Mouse (Mus musculus) heart, embryonic 14.5 days (tissue): ENCODE data around the gene Tbc1d19. TPM values are rescaled to one million over a fixed set of nuclear protein-coding genes. Genes with fewer than 3 reads are reported as not detected.
A peak's percentile ranks its signal among the peaks of the same experiment; 100 is the strongest.

Source experiments
- ATAC-seq: fragments of 200-750 bp; cut with Nextera tagmentation; 2 replicates; pipeline ENCODE4 v1.8.0; 2017; ENCODE audit warnings: low read depth, moderate TSS enrichment; ENCODE audit not compliant: insufficient number of reproducible peaks, insufficient read depth, low FRiP score
- H3K27ac ChIP-seq, 2 experiments: fragments of 200-500 bp in 1 of 2; fragments of 300-500 bp in 1 of 2; sonication (generic) in 1 of 2; replicated peaks in 1 of 2; 2 replicates each; pipeline ENCODE4 v1.5.1; 2012 to 2014; ENCODE audit warnings: low read depth in 2 of 2, low read length in 2 of 2, control low read depth in 1 of 2, mild to moderate bottlenecking in 1 of 2, mixed read lengths in 1 of 2; ENCODE audit not compliant: control insufficient read depth in 1 of 2, insufficient read depth in 1 of 2
- H3K27me3 ChIP-seq: fragments of 300-500 bp; sonication (generic); 2 replicates; pipeline ENCODE4 v1.6.1; 2014; ENCODE audit warnings: mild to moderate bottlenecking, low read length, control low read depth; ENCODE audit not compliant: control insufficient read depth, insufficient read depth
- H3K36me3 ChIP-seq: fragments of 300-500 bp; sonication (generic); 2 replicates; pipeline ENCODE4 v1.6.1; 2014; ENCODE audit warnings: mild to moderate bottlenecking, control low read depth, low read length, mixed read lengths; ENCODE audit not compliant: control insufficient read depth, insufficient read depth
- H3K4me1 ChIP-seq, 2 experiments: fragments of 200-500 bp in 1 of 2; fragments of 300-500 bp in 1 of 2; sonication (generic) in 1 of 2; 2 replicates each; pipeline ENCODE4 v1.6.1; 2012 to 2014; ENCODE audit warnings: low read length in 2 of 2, control low read depth in 1 of 2, mixed read lengths in 1 of 2; ENCODE audit not compliant: control insufficient read depth in 2 of 2, insufficient read depth in 2 of 2
- H3K4me2 ChIP-seq: fragments of 300-500 bp; sonication (generic); 2 replicates; pipeline ENCODE4 v1.6.1; 2014; ENCODE audit warnings: mild to moderate bottlenecking, low read length
- H3K4me3 ChIP-seq, 2 experiments: fragments of 200-500 bp in 1 of 2; fragments of 300-500 bp in 1 of 2; sonication (generic) in 1 of 2; 2 replicates each; pipeline ENCODE4 v1.5.1; 2012 to 2014; ENCODE audit warnings: low read length in 2 of 2, mild to moderate bottlenecking in 2 of 2, control low read depth in 1 of 2, low read depth in 1 of 2, moderate library complexity in 1 of 2; ENCODE audit not compliant: control insufficient read depth in 1 of 2, insufficient read depth in 1 of 2
- H3K9ac ChIP-seq: fragments of 300-500 bp; sonication (generic); 2 replicates; pipeline ENCODE4 v1.6.1; 2014; ENCODE audit warnings: mild to moderate bottlenecking, low read length
- H3K9me3 ChIP-seq: fragments of 300-500 bp; sonication (generic); 2 replicates; pipeline ENCODE4 v1.6.1; 2016; ENCODE audit warnings: low read length, control low read depth; ENCODE audit not compliant: control insufficient read depth
- WGBS: fragments of 180-500 bp; shearing (Covaris S2); extraction: QIAGEN DNeasy Blood & Tissue Kit; methylation state at CpG from one replicate; pipeline ENCODE4 v1.1.7; 2014; 5-methylcytosine and 5-hydroxymethylcytosine counted together
- polyA plus RNA-seq: library from polyadenylated mRNA; unstranded; fragments of >200 nt; fragmentation: Nextera tagmentation; extraction: Ambion mirVana; gene quantifications from 2 replicates; pipeline ENCODE4 v1.2.1, GENCODE M21; 2014

The Tbc1d19 gene
- polyA plus RNA-seq = 29.4 and 36.2 TPM in 2 replicates

DNA sequence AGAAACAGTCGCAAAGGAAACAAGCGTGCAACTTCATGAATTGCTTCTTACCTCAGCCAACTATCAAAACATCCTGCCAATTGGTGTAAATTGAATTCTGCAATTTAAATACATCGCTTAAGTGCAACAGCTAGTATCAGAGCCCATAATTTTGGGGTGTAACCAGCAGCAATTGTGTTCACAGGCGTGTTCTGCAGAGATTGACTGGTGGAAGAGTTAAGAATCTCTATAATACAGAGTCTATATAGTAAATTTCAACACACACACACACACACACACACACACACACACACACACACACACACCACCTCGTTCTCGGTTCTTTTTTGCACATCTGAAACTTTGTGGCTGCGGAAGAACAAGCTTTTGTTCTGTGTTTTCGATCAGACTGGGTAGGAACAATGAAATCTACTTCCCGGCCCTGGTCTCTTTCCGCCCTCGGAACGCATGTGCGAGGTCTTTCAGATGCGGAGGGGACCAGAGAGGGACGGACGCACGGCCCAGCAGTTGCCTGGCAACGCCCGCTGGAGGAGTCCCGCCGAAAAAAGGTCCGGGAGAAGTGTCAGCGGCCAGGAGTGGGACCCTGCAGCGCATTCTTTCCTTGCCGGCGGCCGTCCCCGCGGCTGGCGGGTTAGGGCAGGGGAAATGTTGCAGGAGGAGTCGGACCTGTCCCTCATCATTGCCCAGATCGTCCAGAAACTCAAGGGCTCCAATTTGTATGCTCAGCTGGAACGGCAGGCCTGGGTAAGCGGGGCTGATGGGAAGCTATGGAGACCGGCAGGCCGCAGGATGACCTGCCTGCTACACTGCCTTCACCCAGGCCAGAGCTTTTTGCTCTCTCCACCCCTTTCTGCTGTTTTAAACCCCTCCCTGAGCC lies at the start of gene Tbc1d19:
Tbc1d19 (plus strand) TSS at position 492 of the 877 bp plus-strand sequence.
- Histone ChIP-seq H3K27ac (peak within 1 kb of the TSS in 1 of 2 experiments; percentile 35; a peak in 1 of 4 replicates), H3K9me3 (no peaks in the 10 kb centered on the region), H3K4me2 (peak within 1 kb of the TSS; percentile 72), H3K9ac (peak within 1 kb of the TSS; percentile 76), H3K27me3 (no peaks in the 10 kb centered on the region), H3K36me3 (no peaks in the 10 kb centered on the region), H3K4me3 (peak within 1 kb of the TSS; percentile 75 to 98), H3K4me1 (peaks cover 0 to 7% of the 10 kb centered on the region in 2 experiments; a peak in 2 of 4 replicates)
- 8% methylated on average over 36 of the region's 36 CpGs for WGBS
- ATAC-seq = peak; percentile 95

GRCm38 (mm10) chr5:53759912-53760311 lies 49.5 kb upstream of the Tbc1d19 start:
- no peak overlapping the region for H3K27ac ChIP-seq
- no peaks in the 10 kb centered on the region for H3K4me1 ChIP-seq
- no peak for ATAC-seq
- H3K27me3 ChIP-seq = no peaks in the 10 kb centered on the region
- no peaks in the 10 kb centered on the region for H3K36me3 ChIP-seq
- no peak overlapping the region for H3K4me2 ChIP-seq
- WGBS = 72% methylated on average over 4 of the region's 4 CpGs
- H3K4me3 ChIP-seq = no peak overlapping the region
- no peaks in the 10 kb centered on the region for H3K9me3 ChIP-seq
- H3K9ac ChIP-seq = no peak overlapping the region

DNA sequence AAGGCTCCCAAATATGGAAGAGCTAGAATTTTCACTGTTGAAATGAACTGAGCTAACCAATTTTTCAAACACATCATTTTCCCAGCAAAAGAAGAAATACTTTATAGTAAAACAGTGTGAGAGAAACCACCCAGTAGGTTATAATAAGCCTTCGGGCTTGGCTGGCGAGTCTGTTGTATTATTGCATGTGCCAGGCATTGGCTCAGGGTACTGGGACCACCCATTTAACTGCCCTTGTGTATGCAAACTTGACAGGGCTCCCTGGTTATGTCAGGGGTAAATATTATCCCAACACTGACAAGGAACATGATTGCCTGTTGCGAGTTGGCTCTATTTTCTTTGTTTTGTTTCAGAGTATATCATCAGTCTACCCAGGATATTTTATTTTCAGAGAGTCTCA lies 48.5 kb upstream of the Tbc1d19 start:
- 82% methylated on average over 3 of the region's 3 CpGs for WGBS
- no peak overlapping the region for H3K4me3 ChIP-seq
- no peak for ATAC-seq

DNA sequence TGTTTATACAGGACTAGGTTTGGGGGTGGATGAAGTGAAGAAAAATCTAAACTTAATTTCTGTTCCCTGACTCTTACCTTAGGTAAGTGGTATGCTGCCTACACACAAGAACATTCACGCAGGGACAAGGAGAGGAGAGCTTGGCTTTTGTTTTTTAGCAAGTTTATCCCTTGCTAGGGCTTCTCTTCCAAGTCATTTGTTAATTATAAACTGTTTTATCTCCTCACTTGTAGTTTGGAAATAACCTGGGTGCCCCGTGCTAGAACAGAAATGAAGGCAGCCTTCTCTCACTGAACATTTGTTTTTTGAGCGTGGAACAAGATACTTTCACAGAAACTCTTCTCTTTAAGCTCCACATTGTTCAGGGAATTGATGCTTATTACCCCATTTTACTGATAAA lies 48.1 kb upstream of the Tbc1d19 start:
- H3K27me3 ChIP-seq = no peaks in the 10 kb centered on the region
- 79% methylated on average over 3 of the region's 3 CpGs for WGBS
- H3K9ac ChIP-seq = no peak overlapping the region
- ATAC-seq = no peak
- H3K4me1 ChIP-seq = no peaks in the 10 kb centered on the region
- no peak overlapping the region for H3K4me2 ChIP-seq
- H3K9me3 ChIP-seq = no peaks in the 10 kb centered on the region
- H3K36me3 ChIP-seq = no peaks in the 10 kb centered on the region
- H3K4me3 ChIP-seq = no peak overlapping the region
- peak overlapping the region in 1 of 2 experiments; percentile 21; a peak in 1 of 4 replicates for H3K27ac ChIP-seq

More for the DNA sequence above, 48.5 kb upstream of the Tbc1d19 start:
- Histone ChIP-seq H3K4me1 (no peaks in the 10 kb centered on the region), H3K9ac (no peak overlapping the region), H3K36me3 (no peaks in the 10 kb centered on the region), H3K27me3 (no peaks in the 10 kb centered on the region), H3K27ac (no peak overlapping the region), H3K4me2 (no peak overlapping the region), H3K9me3 (no peaks in the 10 kb centered on the region)

DNA sequence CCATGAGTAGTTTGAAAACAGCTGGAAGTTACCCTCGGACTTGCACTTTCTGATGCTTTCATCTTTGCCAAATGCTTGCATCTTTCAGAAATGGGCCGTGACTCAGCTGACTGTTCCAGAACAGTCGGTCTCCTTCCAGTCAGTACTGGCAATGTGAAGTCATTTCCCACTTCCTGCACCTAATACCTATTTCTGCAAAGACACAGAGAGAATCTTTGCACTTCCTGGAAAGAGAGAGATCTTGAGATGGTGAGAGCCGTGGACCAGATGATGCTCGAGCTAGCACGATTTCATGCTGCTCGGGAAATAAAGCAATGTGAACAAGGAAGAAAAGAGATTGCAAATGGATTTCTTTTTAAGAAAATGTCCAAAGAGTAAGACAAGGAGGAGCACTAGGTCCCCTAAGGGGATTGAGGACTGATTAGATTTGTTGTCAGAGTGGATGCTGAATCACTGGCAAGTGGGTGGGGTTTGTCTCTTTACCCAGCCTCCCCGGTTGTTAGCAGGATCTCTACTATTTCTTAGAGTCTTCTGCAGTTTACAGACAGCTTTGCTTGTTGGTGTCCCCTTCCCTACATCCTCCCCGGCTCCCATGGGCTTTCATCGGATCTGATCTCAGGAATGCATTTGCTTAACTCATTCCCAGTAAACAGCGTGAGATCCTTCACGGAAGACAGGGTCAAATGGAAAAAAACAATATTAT lies 24.4 kb upstream of the Tbc1d19 start:
- Histone ChIP-seq H3K4me2 (no peak overlapping the region), H3K4me3 (no peak overlapping the region), H3K9ac (no peak overlapping the region), H3K9me3 (no peaks in the 10 kb centered on the region), H3K4me1 (no peaks in the 10 kb centered on the region), H3K36me3 (no peaks in the 10 kb centered on the region), H3K27ac (no peak overlapping the region), H3K27me3 (no peaks in the 10 kb centered on the region)
- no peak for ATAC-seq
- WGBS = 60% methylated on average over 12 of the region's 12 CpGs

- Histone ChIP-seq H3K4me2 (no peak overlapping the region), H3K9me3 (no peaks in the 10 kb centered on the region), H3K4me3 (no peak overlapping the region), H3K4me1 (no peaks in the 10 kb centered on the region), H3K36me3 (no peaks in the 10 kb centered on the region), H3K27me3 (no peaks in the 10 kb centered on the region), H3K27ac (no peak overlapping the region), H3K9ac (no peak overlapping the region)
- 65% methylated on average over 2 of the region's 2 CpGs for WGBS
- no peak for ATAC-seq
These were observed 8.0 kb upstream of the Tbc1d19 start for GRCm38 (mm10) chr5:53801379-53801778.

DNA sequence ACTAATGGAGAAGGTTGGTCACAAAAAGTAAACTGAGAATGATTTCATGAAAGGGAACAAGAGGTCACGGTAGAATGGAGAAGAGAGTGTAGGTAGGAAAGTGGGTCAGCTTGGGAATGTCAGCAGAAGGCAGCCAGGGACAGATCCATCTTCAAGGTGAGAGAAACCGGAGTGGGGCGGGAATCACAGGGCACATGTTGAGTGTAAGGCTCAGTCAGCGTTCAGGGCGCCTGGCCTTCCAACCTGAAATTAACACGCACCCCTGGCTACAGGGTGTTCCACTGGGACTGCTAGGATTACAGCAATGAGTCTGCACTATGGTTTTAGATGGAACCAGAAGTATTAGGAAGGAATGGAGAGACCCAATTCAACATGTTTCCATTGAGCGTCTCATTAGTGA lies 10.3 kb downstream of the Tbc1d19 start:
- no peak overlapping the region for H3K4me3 ChIP-seq
- no peaks in the 10 kb centered on the region for H3K9me3 ChIP-seq
- ATAC-seq = no peak
- 91% methylated on average over 7 of the region's 7 CpGs for WGBS
- H3K27ac ChIP-seq = no peak overlapping the region
- H3K9ac ChIP-seq = no peak overlapping the region
- H3K27me3 ChIP-seq = no peaks in the 10 kb centered on the region
- no peak overlapping the region for H3K4me2 ChIP-seq
- H3K36me3 ChIP-seq = no peaks in the 10 kb centered on the region
- H3K4me1 ChIP-seq = no peaks in the 10 kb centered on the region
